Mouse (Mus musculus) layer of hippocampus, adult 9-10 months (tissue): ENCODE results near the gene Col6a4.

Source experiments
- DNase-seq: peaks from one replicate; pipeline ENCODE4 v3.0.0; 2022; ENCODE audit warnings: low spot score

The Col6a4 gene

GRCm38 (mm10) chr9:106073956-106074355 lies 22.6 kb downstream of the Col6a4 start:
- no peak for DNase-seq

GRCm38 (mm10) chr9:106071651-106072050 lies 24.9 kb downstream of the Col6a4 start:
- DNase-seq = no peak

- DNase-seq = no peak
Measured at GRCm38 (mm10) chr9:106053446-106053845, 43.1 kb downstream of the Col6a4 start.

GRCm38 (mm10) chr9:106043921-106044503 lies 52.6 kb downstream of the Col6a4 start:
- DNase-seq = no peak

GRCm38 (mm10) chr9:106039915-106040659 lies 56.5 kb downstream of the Col6a4 start:
- no peak for DNase-seq

GRCm38 (mm10) chr9:106039276-106039675 lies 57.3 kb downstream of the Col6a4 start:
- peak; percentile 47 for DNase-seq

GRCm38 (mm10) chr9:106038865-106039264 lies 57.7 kb downstream of the Col6a4 start:
- DNase-seq = peak; percentile 91

GRCm38 (mm10) chr9:106015666-106016065 lies 80.9 kb downstream of the Col6a4 start:
- no peak for DNase-seq

- no peak for DNase-seq
Measured at GRCm38 (mm10) chr9:106013139-106013538, 83.4 kb downstream of the Col6a4 start.

GRCm38 (mm10) chr9:105997955-105998354 lies 98.6 kb downstream of the Col6a4 start:
- no peak for DNase-seq

- DNase-seq = no peak
Measured at GRCm38 (mm10) chr9:105992425-105992824, 104.2 kb downstream of the Col6a4 start.

GRCm38 (mm10) chr9:105990099-105990498 lies 106.5 kb downstream of the Col6a4 start:
- DNase-seq = no peak

GRCm38 (mm10) chr9:105989468-105989867 lies 107.1 kb downstream of the Col6a4 start:
- no peak for DNase-seq

- DNase-seq = no peak
Measured at GRCm38 (mm10) chr9:105988096-105988495, 108.5 kb downstream of the Col6a4 start.

GRCm38 (mm10) chr9:105984931-105985519 lies 111.6 kb downstream of the Col6a4 start:
- DNase-seq = no peak

- no peak for DNase-seq
Measured at GRCm38 (mm10) chr9:105978479-105978878, 118.1 kb downstream of the Col6a4 start.

- DNase-seq = no peak
Measured at GRCm38 (mm10) chr9:105976871-105977270, 119.7 kb downstream of the Col6a4 start.

- no peak for DNase-seq
Measured at GRCm38 (mm10) chr9:105976314-105976713, 120.3 kb downstream of the Col6a4 start.

- no peak for DNase-seq
Measured at GRCm38 (mm10) chr9:105973736-105974135, 122.8 kb downstream of the Col6a4 start.

- DNase-seq = no peak
Measured at GRCm38 (mm10) chr9:105972031-105972430, 124.6 kb downstream of the Col6a4 start.

- DNase-seq = no peak
Measured at GRCm38 (mm10) chr9:105971351-105971894, 125.2 kb downstream of the Col6a4 start.

GRCm38 (mm10) chr9:105970901-105971300 lies 125.7 kb downstream of the Col6a4 start:
- no peak for DNase-seq

- no peak for DNase-seq
Measured at GRCm38 (mm10) chr9:105967976-105968375, 128.6 kb downstream of the Col6a4 start.
